Mouse (Mus musculus) CH12F3 (cell line): ENCODE data around the gene Ggcx.

ENCODE experiments used
- in situ Hi-C: fragments of 300-500 bp; cut with MboI; formaldehyde crosslinking; loops from 2 replicates; pipeline ENCODE4 v1.14.3; 2020; ENCODE audit warnings: low sequenced_read_pairs

Ggcx gene

GRCm38 (mm10) chr6:72386561-72386960, 27.5 kb upstream of the Ggcx start:
- in situ Hi-C loops, result no loop called here

- in situ Hi-C loops, result no loop called here
These were observed 26.3 kb upstream of the Ggcx start for GRCm38 (mm10) chr6:72387816-72388215.

DNA sequence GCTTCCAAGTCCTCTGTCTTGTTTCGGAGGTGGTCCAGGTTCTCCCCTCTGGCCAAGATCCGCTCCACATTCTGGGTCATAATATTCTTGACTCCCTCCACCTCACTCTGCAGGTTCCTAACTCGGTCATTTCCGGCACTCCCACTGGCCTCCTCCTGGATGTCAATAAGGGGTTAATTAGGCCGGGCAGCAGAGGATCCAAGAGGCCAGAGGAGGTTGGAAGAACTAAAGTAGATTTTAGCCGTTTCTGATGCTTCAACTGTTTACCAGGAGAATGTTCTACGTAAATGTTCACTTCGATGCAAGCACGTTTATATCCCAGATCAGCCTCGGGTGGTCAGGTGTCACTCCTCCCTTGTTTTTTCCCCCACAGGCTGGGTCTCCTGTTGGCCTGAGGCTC, 25.8 kb upstream of the Ggcx start:
- in situ Hi-C loops, result no loop called here

DNA sequence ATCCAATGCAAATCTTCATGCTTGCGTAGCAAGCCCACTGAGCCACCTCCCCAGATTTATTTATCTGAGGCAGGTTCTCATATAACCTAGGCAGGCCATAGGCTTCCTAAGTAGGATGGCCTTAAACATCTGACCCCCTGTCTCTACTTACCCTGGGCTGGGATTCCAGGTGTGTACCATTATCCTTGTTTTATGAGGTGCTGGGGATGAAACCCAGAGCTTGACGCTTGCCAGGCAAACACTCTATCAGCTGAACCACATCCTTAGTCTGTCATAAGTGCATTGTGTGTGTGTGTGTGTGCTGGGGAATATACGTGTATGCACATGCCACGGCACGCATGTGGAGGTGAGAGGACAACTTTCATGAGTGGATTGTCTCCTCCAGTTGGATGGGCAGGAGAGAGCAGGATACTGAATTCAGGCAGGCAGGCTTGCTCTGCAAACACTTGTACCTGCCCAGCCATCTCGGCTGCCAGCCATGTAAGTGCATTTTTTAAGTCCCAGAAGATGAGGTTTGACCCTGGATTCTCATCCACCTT, 25.2 kb upstream of the Ggcx start:
- in situ Hi-C loops, result no loop called here

- in situ Hi-C loops, result no loop called here
These were observed 24.6 kb upstream of the Ggcx start for GRCm38 (mm10) chr6:72389471-72389940.

DNA sequence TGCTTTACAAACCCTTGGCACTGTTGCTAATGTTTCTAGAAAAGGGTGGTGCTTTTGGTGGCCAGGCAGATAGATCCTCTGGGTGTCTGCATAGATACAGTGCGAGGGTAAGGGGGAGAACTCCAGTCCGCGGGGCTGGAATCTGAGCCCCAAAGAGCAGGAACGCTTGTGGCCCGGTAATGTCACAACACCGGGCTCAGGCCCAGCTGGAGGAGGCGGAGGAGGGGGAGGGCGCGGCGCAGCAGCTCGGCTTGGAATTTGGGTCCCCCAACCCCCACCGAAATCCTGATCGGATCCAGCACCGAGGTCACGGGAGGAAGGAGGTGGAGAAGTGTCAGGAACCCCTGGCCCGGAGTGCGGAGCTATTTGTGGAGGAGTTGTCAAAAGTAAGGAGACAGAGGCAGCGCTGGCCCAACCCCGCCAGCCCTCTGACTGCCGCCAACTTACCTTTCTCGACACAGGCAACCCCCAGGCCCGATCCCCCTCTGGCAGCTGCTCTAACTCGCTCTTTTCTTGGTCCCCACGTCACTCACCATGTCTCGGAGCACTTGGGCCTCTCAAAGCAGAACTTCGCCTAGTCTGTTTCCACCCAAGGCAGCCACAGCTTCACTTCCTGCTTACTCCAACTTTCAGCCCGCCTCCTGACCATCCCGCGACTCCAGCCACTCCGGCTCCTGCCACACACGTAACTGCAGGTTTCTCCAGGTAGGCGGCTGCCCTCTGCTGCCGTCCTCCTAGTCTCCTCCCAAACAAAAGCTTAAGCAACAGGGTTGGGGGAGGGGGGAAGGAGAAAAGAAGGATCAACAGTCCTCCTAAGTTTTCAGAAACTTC, 24.0 kb upstream of the Ggcx start, which contains the start of gene Vamp8:
Gene Vamp8 (minus strand): TSS at position 763 of the 831 bp plus-strand sequence.
- in situ Hi-C loops, result no loop called here

DNA sequence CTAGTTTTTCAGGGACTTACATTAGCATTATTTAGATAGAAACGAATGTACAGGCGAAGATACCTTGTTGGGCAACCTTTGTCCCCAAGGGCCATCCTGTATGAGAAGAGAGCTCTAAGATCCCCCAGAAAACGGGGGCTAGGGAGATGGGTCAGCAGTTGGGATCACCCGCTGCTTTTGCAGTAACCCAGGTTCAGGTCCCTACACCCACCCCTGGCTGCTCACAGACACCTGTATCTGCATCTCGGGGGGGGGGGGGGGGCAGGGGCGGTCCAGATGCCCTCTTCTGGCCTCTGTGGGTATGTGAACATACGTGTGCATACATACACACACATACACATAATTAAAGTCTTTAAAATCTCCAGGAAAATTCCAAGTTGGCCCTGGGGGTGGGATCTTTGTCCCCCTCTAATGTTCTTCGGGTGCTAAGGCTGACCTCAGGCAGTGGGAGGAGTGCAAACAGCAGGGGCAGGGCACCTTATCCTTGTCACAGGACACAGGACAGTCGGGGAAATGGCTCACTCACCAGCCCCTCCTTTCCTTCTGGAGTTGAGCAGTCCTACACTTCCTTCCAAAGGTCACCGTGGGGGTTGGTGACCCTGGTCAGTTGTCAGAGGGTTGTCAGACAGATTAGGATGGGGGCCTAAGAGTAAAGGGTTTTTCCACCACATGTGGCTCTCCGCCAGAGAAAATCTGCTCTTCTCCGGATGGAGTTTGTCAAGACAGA, 23.1 kb upstream of the Ggcx start:
- in situ Hi-C loops, result no loop called here

DNA sequence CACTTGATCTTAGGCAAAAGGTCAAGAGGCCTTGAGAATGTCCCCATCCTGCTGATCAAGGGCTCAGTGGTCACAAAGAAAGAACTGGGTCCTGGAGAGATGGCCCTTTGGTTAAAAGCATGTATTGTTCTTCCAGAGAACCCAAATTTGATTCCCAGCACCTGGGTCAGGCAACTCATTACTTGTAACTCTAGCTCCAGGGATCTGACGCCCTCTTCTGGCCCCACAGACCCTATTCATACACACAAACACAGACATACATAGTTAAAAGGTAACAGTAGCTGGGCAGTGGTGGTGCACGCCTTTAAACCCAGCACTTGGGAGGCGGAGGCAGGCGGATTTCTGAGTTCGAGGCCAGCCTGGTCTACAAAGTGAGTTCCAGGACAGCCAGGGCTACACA, 21.8 kb upstream of the Ggcx start:
- in situ Hi-C loops, result no loop called here

DNA sequence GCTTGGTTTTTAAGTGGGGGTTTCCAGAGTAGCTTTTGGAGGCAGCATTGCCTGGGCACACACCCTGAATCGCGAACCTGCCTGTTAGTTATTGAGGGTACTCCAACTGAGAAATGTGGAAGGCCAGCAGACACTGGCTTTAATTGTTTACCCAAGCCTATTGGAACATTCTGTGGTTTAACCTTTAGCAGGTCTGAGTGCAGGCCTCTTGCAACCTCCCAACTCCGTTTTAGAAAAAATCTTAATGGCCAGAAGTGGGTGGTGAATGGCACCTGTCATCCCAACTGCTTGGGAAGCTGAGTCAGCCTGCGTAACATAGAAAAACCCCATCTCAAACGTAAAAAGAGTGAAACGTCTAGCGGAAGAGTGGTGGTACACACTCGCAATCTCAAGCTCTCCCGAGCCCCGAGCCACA, 17.3 kb upstream of the Ggcx start:
- in situ Hi-C loops, result no loop called here

DNA sequence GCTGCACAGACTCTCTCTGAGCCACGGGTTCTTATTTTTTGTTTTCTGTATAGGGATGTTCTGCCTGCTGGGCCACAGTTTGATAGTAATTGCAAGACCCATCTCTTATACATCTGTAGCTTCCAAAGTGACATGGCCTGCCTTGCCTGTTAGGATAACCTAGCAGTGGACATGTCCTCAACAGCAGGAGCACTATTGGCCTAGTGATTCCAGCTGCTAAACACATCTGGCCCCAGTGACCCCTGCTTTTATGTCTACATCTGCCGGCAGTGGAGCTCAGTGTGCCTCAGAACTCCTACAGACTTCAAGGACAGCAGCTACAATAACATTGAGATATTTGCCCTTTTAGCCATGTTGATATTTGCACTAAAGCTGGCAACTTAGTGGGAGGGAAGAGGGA, 14.1 kb upstream of the Ggcx start:
- in situ Hi-C loops, result no loop called here

DNA sequence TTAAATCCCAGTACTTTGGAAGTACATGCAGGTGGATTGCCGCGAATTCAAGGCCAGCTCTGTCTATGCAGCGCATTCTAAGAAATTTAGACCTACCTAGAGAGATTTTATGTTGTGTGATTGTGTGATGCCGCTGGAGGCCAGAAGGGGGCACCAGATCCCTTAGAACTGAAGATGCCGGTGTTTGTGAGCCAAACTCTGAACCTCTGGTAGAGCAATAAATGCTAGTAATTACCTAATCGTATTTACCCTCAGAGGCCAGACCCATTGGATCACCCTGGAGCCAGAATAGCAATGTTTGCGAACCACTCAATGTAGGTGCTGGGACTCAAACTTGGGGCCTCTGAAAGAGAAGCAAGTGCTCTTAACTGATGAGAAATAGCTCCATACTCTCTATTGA, 12.2 kb upstream of the Ggcx start:
- in situ Hi-C loops, result no loop called here

- in situ Hi-C loops, result no loop called here
These were observed 8.8 kb upstream of the Ggcx start for GRCm38 (mm10) chr6:72405356-72405755.

DNA sequence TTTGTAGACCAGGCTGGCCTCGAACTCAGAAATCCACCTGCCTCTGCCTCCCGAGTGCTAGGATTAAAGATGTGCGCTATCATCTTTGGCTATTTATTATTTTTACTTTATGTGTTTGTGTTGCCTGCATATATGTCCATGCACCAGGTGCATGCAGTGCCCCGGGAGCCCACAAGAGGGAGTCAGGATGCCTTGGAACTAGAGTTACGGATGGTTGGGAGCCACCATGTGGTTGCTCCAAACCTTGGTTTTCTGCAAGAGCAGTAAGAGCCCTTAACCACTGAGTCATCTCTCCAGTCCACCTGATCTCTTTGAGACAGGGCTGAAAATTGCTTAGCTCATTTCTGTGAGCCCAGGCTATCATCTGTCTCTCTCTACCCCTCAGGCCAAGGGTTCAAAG, 7.0 kb upstream of the Ggcx start:
- in situ Hi-C loops, result no loop called here

- in situ Hi-C loops, result no loop called here
These were observed 4.5 kb upstream of the Ggcx start for GRCm38 (mm10) chr6:72409567-72409966.

- in situ Hi-C loops, result no loop called here
These were observed 4.1 kb upstream of the Ggcx start for GRCm38 (mm10) chr6:72410003-72410402.

DNA sequence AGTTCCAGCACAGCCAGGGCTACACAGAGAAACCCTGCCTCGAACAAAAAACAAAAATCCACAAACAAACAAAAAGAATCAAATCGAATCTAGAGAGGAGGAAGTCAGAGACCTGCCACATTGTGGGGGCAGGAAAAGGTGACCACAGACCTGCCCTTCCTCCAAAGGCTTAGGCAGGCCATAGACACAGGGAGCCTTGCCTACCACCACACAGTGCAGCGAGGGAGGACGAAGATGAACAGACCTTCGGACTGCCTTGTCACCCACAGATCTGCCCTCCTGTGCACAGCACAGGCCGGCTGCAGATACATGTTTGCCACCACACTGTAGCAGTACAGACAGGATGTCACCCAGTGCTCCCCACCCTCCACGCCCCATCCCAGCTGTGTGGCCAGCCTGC, 3.6 kb upstream of the Ggcx start:
- in situ Hi-C loops, result no loop called here

GRCm38 (mm10) chr6:72415181-72415580, 1.1 kb downstream of the Ggcx start:
- in situ Hi-C loops, result no loop called here

DNA sequence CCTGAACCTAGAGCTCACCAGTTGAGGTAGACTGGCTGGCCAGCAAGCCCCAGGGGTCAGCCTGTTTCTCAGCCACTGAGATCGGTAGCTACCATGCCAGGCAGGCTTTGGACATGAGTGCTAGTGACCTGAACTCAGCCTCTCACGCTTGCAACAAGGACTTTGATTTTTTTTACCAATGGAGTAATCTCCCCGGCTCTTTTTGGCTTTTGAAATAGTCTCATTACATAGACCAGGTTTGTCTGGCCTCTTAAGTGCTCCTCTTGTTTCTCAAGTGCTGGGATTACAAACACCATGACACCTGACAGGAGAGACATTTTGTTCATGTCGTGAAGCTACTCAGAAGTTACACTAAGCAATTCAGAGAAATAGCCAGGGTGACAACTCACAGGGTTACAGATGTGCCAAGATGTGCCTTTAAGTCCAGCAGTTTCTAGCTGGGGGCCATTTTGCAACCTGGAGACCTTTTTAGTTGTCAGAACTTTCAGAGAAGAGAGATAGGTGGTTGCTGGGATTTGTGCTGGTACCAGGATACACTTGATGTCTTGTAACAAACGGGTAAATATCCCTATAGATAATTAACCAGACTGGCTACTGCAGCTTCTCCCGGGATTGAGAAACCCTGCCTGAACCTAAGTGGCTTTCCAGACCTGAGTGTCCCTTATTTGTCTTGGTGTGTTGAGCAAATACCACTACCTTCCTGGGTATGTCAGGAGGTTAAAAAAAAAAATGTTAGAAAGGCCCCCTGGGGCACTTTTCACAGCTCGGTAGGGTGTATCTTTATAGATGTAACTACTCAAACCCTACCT, 2.1 kb downstream of the Ggcx start:
- in situ Hi-C loops, result no loop called here

DNA sequence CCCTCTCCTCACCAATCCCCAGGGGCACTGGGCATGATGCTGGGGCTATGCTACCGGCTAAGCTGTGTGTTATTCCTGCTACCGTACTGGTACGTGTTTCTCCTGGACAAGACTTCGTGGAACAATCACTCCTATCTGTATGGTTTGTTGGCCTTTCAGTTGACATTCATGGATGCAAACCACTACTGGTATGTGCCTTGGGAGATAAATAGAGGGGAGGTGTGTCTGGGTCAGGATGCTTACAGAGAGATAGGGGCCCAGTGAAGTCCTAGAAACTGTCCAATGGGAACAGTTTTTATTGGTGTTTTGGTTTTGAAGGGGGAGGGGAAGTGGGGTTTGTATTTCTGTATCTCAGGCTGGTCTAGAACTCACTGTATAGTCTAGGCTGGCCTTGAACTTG, 4.2 kb downstream of the Ggcx start:
- in situ Hi-C loops, result no loop called here

DNA sequence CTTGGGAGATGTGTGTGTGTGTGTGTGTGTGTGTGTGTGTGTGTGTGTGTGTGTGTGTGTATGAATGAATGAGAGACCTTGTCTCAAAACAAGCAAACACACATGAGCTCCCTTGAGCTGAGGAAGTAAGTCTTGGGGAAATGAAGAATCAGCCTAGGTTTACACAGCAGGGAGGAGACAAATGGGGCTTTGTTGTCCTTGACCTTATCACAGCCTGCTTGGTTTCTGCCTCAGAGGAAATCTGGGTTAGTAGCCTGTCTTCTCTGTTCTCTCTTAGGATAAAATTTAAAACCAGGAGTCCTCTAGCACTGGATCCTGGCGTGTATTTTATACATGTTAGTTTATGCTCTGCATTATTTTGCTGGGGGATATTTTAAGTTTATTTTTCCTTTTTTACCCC, 5.7 kb downstream of the Ggcx start:
- in situ Hi-C loops, result no loop called here

DNA sequence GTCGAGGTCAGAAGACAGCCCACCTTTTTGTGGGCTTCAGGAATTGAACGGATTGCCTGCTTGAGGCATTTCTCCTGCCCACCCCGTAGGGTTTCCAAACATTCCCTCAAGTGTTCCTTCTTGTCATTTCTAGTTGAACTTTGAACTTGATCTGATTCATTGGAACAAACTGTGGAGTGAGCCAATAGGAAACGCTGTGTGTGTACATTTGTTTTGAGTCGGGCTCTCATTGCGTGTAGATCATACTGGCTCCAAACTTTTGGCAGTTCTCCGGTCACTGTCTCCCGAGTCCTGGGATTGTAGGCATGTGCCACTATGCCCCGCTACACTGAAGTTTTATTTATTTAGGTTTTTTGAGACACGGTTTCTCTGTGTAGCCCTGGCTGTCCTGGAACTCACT, 6.8 kb downstream of the Ggcx start:
- in situ Hi-C loops, result no loop called here
